17 mouse cellular contexts compared by ENCODE assay signal in genomic region chr19:25937343-25937742, GRCm38 (mm10).
DNase-seq lines count a peak whose midpoint lies in the region; ATAC-seq and TF ChIP-seq lines count a peak whose summit lies in the region.
"Had no signal": no experiment of that assay in that cellular context is flagged by ENCODE, and none has a peak within 500 bp of the region (broad histone marks: within the 10 kb centered on the region; RNA-seq: fewer than 3 reads in every experiment).

No protein-coding gene starts in this region.

- no peaks in the 10 kb centered on the region for H3K27me3 ChIP-seq in kidney, postnatal 0 days (ENCODE audit: insufficient read depth, low read length)
- no peaks in the 10 kb centered on the region for H3K27me3 ChIP-seq in liver, embryonic 13.5 days
- H3K27me3 ChIP-seq: limb, embryonic 12.5 days; midbrain, embryonic 12.5 days had no signal

- H3K9me3 ChIP-seq in kidney, postnatal 0 days (replicated peaks; ENCODE audit: low read length): no peaks in the 10 kb centered on the region
- no peaks in the 10 kb centered on the region for H3K9me3 ChIP-seq in liver, embryonic 13.5 days (replicated peaks)
- H3K9me3 ChIP-seq: hindbrain, embryonic 10.5 days; limb, embryonic 12.5 days; midbrain, embryonic 12.5 days had no signal

- H3K27ac ChIP-seq in kidney, postnatal 0 days: no peak overlapping the region
- H3K27ac ChIP-seq in liver, embryonic 13.5 days: no peak overlapping the region
- H3K27ac ChIP-seq: hindbrain, embryonic 10.5 days; limb, embryonic 12.5 days; midbrain, embryonic 12.5 days had no signal

- TF ChIP-seq CTCF in kidney, postnatal 0 days (IDR thresholded peaks at IDR 0.05; ENCODE audit: low read depth): no peak

- peak; percentile 69 for DNase-seq in heart, adult 11 months
- DNase-seq in heart, adult 8-10 months (ENCODE audit: low spot score): no peak
- peak; percentile 68 for DNase-seq in adrenal gland, postnatal 14 days
- peak; percentile 45 for DNase-seq in kidney, postnatal 0 days (ENCODE audit: low spot score)
- DNase-seq in liver, embryonic 13.5 days: no peak
- no peak for DNase-seq in spleen, postnatal 36 days (ENCODE audit: low spot score in 2 of 2)
- no peak for DNase-seq in Muller cell, postnatal 12 days (ENCODE audit: inconsistent ontology term)
- DNase-seq in spleen, adult 18-20 months: no peak
- DNase-seq: cerebellum, adult 11-12 months; thymus, postnatal 25 days had no signal

- no peak overlapping the region for H3K4me2 ChIP-seq in kidney, postnatal 0 days (ENCODE audit: low read length)
- no peak overlapping the region for H3K4me2 ChIP-seq in liver, embryonic 13.5 days
- H3K4me2 ChIP-seq: heart, embryonic 11.5 days; limb, embryonic 12.5 days; midbrain, embryonic 12.5 days had no signal

- no peak; the same call in 1 of the 2 replicates for ATAC-seq in kidney, postnatal 0 days (replicated peaks; ENCODE audit: low FRiP score, low read depth)
- peak; percentile 68 for ATAC-seq in liver, embryonic 13.5 days (ENCODE audit: low read depth)
- ATAC-seq: forebrain, embryonic 16.5 days; lung, postnatal 0 days had no signal

- no peaks in the 10 kb centered on the region for H3K36me3 ChIP-seq in kidney, postnatal 0 days (ENCODE audit: insufficient read depth, low read length)
- no peaks in the 10 kb centered on the region for H3K36me3 ChIP-seq in liver, embryonic 13.5 days
- H3K36me3 ChIP-seq: hindbrain, embryonic 10.5 days; limb, embryonic 12.5 days; midbrain, embryonic 12.5 days had no signal

- no peak overlapping the region for H3K4me3 ChIP-seq in kidney, postnatal 0 days (replicated peaks; ENCODE audit: low read depth, low read length)
- H3K4me3 ChIP-seq in liver, embryonic 13.5 days (replicated peaks): no peak overlapping the region
- H3K4me3 ChIP-seq: erythroblast, embryonic 14.5 days; hindbrain, embryonic 10.5 days; limb, embryonic 12.5 days; midbrain, embryonic 12.5 days had no signal

- no peaks in the 10 kb centered on the region for H3K4me1 ChIP-seq in kidney, postnatal 0 days (replicated peaks; ENCODE audit: insufficient read depth, low read length)
- H3K4me1 ChIP-seq in liver, embryonic 13.5 days (replicated peaks): no peaks in the 10 kb centered on the region
- H3K4me1 ChIP-seq: hindbrain, embryonic 10.5 days; limb, embryonic 12.5 days; midbrain, embryonic 12.5 days had no signal

- WGBS in kidney, postnatal 0 days: 11% methylated on average over 9 of the region's 9 CpGs
- 38% methylated on average over 9 of the region's 9 CpGs for WGBS in liver, embryonic 13.5 days (ENCODE audit: insufficient replicate concordance)

- no peak overlapping the region for H3K9ac ChIP-seq in kidney, postnatal 0 days (ENCODE audit: low read depth, low read length)
- H3K9ac ChIP-seq in liver, embryonic 13.5 days: no peak overlapping the region
- H3K9ac ChIP-seq: limb, embryonic 12.5 days; midbrain, embryonic 12.5 days had no signal

Comparison
In these comparisons a context has a peak if more than half of its experiments do, and no peak if none do; other contexts are left out.
1. DNase-seq: peak in heart, adult 11 months (single experiment), adrenal gland, postnatal 14 days (single experiment) and kidney, postnatal 0 days (single experiment); none in heart, adult 8-10 months (single experiment), liver, embryonic 13.5 days (single experiment), spleen, postnatal 36 days (0 of 2), Muller cell, postnatal 12 days (single experiment) and spleen, adult 18-20 months (0 of 2).